Mouse (Mus musculus): ENCODE measurements around the gene Cntn1. TPM values are rescaled to one million over a fixed set of nuclear protein-coding genes. Genes with fewer than 3 reads are reported as not detected.

The Cntn1 gene
- polyA plus RNA-seq, 1 experiment from 2014 or later = 1.4 TPM

DNA sequence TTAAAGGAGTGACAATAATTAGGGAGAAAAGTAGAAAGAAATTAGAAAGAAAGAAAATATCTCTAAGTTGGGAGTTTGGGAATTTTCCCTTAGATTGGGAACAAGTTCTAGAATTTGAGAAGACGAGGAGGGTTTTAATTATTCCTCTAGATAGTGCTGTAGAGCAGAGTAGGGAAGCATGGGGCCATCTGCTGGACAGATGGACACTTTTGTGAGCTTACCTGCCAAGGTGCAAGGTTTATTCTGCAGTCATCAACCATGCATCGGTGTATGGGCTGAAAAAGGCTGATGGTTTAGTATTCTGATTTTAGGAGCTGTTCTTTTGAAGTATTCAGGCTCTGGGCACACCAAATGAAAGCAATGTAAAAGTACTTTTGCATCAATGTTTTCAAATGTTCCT, 124.8 kb downstream of the Cntn1 start:
- no peaks in the 10 kb centered on the region for H3K36me3 ChIP-seq (ENCODE audit: control insufficient read depth, insufficient read depth, low read length)
- no peaks in the 10 kb centered on the region for H3K4me1 ChIP-seq (replicated peaks; ENCODE audit: control insufficient read depth, insufficient read depth)
- DNase-seq (ENCODE audit: low spot score) (no peak), ATAC-seq (ENCODE audit: low FRiP score, low TSS enrichment) (no peak)
- no peak overlapping the region for H3K9ac ChIP-seq (ENCODE audit: low read length)
- H3K27me3 ChIP-seq (ENCODE audit: control insufficient read depth, insufficient read depth, low read length) = no peaks in the 10 kb centered on the region
- TF ChIP-seq CTCF (IDR thresholded peaks at IDR 0.05; ENCODE audit: low read depth) = no peak; the same call in 1 of the 2 replicates
- H3K4me3 ChIP-seq (ENCODE audit: low read depth, low read length) = no peak overlapping the region
- no peak overlapping the region for H3K27ac ChIP-seq (replicated peaks)
- no peaks in the 10 kb centered on the region for H3K9me3 ChIP-seq (ENCODE audit: control insufficient read depth, low read length)
- H3K4me2 ChIP-seq (replicated peaks; ENCODE audit: low read depth) = no peak overlapping the region
- 72% methylated on average over 2 of the region's 2 CpGs for WGBS

DNA sequence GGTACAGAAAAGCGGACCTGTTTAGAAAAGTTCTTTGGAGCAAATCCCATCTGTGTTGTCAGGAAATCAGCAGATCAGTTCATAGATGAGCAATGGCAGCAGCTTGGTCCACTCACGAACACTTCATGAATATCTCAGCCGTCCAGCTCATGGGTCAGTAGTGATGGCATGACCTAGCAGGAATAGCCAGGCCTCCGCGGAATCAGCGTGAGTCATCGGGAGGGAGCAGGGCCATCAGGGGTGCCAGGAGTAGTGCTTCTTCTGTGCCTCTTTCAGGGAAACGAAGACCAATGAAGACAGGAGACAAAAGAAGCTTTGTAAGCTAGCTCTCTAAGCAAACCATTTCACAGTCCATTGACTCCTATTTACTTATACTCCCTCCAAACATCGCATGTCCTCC, 126.4 kb downstream of the Cntn1 start:
- Histone ChIP-seq H3K36me3 (ENCODE audit: control insufficient read depth, insufficient read depth, low read length) (no peaks in the 10 kb centered on the region), H3K9ac (ENCODE audit: low read length) (no peak overlapping the region), H3K4me2 (replicated peaks; ENCODE audit: low read depth) (no peak overlapping the region), H3K4me1 (replicated peaks; ENCODE audit: control insufficient read depth, insufficient read depth) (no peaks in the 10 kb centered on the region), H3K27me3 (ENCODE audit: control insufficient read depth, insufficient read depth, low read length) (no peaks in the 10 kb centered on the region), H3K27ac (replicated peaks) (no peak overlapping the region), H3K9me3 (ENCODE audit: control insufficient read depth, low read length) (no peaks in the 10 kb centered on the region), H3K4me3 (ENCODE audit: low read depth, low read length) (no peak overlapping the region)
- no peak for DNase-seq (ENCODE audit: low spot score)
- no peak for ATAC-seq (ENCODE audit: low FRiP score, low TSS enrichment)
- no peak for TF ChIP-seq CTCF (IDR thresholded peaks at IDR 0.05; ENCODE audit: low read depth)
- no peak for TF ChIP-seq EP300 (optimal IDR thresholded peaks at IDR 0.05)
- WGBS = 78% methylated on average over 9 of the region's 9 CpGs

DNA sequence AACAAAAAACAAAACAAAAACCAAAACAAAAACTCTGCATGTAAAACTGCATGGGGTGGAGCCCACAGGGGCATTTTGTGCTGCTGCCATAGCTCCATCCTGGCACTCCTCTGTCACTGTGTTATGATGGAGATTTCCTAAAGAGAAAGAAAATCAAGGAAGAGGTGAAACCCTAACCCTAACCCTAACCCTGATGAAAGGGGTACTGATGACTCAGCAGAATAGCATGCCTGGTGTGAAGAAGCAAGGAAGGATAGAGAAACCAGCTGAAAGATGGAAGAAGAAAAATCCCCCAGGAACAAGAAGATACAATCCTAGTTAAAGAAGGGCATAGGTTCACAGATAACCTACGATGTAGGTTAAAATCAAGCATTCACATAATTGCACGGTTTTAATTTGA, 134.5 kb downstream of the Cntn1 start:
- H3K27ac ChIP-seq (replicated peaks) = no peak overlapping the region
- 88% methylated on average over 2 of the region's 2 CpGs for WGBS
- DNase-seq (ENCODE audit: low spot score) (no peak), ATAC-seq (ENCODE audit: low FRiP score, low TSS enrichment) (no peak)
- no peaks in the 10 kb centered on the region for H3K27me3 ChIP-seq (ENCODE audit: control insufficient read depth, insufficient read depth, low read length)
- H3K36me3 ChIP-seq (ENCODE audit: control insufficient read depth, insufficient read depth, low read length) = no peaks in the 10 kb centered on the region
- H3K4me3 ChIP-seq (ENCODE audit: low read depth, low read length) = no peak overlapping the region
- no peaks in the 10 kb centered on the region for H3K9me3 ChIP-seq (ENCODE audit: control insufficient read depth, low read length)
- H3K4me2 ChIP-seq (replicated peaks; ENCODE audit: low read depth) = no peak overlapping the region
- H3K9ac ChIP-seq (ENCODE audit: low read length) = no peak overlapping the region
- TF ChIP-seq EP300 (optimal IDR thresholded peaks at IDR 0.05) (no peak), CTCF (IDR thresholded peaks at IDR 0.05; ENCODE audit: low read depth) (no peak)
- no peaks in the 10 kb centered on the region for H3K4me1 ChIP-seq (replicated peaks; ENCODE audit: control insufficient read depth, insufficient read depth)

DNA sequence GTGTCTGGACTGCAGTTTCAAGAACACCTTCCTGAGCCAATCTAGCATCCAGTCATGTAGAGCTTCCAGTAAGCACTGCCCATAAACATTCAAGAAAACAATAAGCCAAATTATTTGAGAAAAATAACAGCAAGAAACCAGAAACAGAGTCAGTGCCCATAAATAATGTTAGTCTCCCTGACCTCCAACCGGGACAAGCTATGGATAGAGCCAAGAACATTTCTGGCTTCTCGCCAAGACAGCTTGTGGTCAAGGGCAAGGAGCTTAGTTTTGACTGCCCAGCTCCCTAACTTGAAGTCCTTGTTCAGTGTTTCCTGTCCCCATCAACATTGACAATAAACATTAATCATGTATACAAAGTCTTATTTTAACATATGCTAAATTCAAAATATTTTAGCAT, 139.0 kb downstream of the Cntn1 start:
- Histone ChIP-seq H3K36me3 (ENCODE audit: control insufficient read depth, insufficient read depth, low read length) (no peaks in the 10 kb centered on the region), H3K4me1 (replicated peaks; ENCODE audit: control insufficient read depth, insufficient read depth) (no peaks in the 10 kb centered on the region), H3K9ac (ENCODE audit: low read length) (no peak overlapping the region), H3K27me3 (ENCODE audit: control insufficient read depth, insufficient read depth, low read length) (no peaks in the 10 kb centered on the region), H3K4me3 (ENCODE audit: low read depth, low read length) (no peak overlapping the region), H3K4me2 (replicated peaks; ENCODE audit: low read depth) (no peak overlapping the region), H3K27ac (replicated peaks) (no peak overlapping the region), H3K9me3 (ENCODE audit: control insufficient read depth, low read length) (no peaks in the 10 kb centered on the region)
- ATAC-seq (ENCODE audit: low FRiP score, low TSS enrichment) (no peak), DNase-seq (ENCODE audit: low spot score) (no peak)
- TF ChIP-seq CTCF (IDR thresholded peaks at IDR 0.05; ENCODE audit: low read depth) = no peak
- no peak for TF ChIP-seq EP300 (optimal IDR thresholded peaks at IDR 0.05)
- 62% methylated on average over 2 of the region's 2 CpGs for WGBS

DNA sequence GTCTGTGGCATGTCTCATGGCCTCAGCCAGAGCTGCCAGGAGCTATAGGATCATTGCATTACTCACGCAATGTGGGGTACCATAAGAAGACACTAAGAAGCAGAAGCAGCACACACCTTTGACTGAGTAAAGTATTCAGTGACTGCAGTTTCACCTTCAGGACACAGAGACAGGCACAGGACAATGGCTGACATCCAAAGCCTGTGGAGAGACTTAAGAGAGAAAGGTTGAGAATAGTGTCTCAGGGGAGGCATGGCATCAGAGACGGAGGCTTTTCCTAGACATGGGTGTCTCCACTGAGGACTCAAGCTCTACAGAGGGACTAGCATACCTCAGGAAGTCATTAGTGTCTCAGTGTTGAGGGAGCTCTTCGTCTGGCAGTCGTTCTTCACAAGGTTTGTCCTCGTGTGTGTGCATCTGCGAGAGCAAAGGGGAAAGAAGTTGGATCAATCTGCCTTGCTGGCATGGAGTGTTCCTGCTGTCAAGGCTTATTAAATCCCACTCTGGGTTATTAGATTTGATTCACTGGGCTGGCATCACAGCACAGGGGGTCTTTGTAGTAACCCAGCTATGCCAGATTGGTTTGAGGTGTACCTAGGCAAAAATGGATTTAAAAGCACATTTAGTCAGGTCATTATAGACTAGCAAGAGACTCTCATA, 149.5 kb downstream of the Cntn1 start:
- no peak overlapping the region for H3K9ac ChIP-seq (ENCODE audit: low read length)
- no peak overlapping the region for H3K4me3 ChIP-seq (ENCODE audit: low read depth, low read length)

DNA sequence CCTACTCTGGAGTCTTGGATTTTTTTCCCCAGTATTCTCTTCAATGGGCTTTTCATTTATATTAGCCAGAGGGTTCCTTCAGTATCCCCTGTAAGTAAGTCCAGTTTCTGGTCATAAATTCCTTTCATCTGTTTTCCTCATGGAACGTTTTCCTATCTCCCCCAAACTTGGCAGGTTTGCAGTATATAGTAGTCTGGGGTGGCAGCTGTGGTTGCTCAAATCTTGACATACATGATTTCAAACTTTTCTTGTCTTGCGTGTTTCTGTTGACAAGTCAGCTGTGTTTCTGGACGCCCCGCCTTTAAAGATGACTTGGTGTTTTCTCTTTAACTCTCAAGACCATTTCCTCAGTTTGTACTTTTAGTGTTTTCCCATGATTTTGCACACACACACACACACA, 155.7 kb downstream of the Cntn1 start:
- H3K9ac ChIP-seq (ENCODE audit: low read length) = no peak overlapping the region
- H3K4me1 ChIP-seq (replicated peaks; ENCODE audit: control insufficient read depth, insufficient read depth) = no peaks in the 10 kb centered on the region
- no peaks in the 10 kb centered on the region for H3K27me3 ChIP-seq (ENCODE audit: control insufficient read depth, insufficient read depth, low read length)
- no peak for ATAC-seq (ENCODE audit: low FRiP score, low TSS enrichment)
- no peak for DNase-seq (ENCODE audit: low spot score)
- WGBS = 44% methylated on average over 4 of the region's 4 CpGs
- H3K36me3 ChIP-seq (ENCODE audit: control insufficient read depth, insufficient read depth, low read length) = no peaks in the 10 kb centered on the region
- no peak for TF ChIP-seq CTCF (IDR thresholded peaks at IDR 0.05; ENCODE audit: low read depth)
- H3K4me3 ChIP-seq (ENCODE audit: low read depth, low read length) = no peak overlapping the region
- no peak overlapping the region for H3K27ac ChIP-seq (replicated peaks)
- H3K9me3 ChIP-seq (ENCODE audit: control insufficient read depth, low read length) = no peaks in the 10 kb centered on the region
- H3K4me2 ChIP-seq (replicated peaks; ENCODE audit: low read depth) = no peak overlapping the region

More for the DNA sequence above, 149.5 kb downstream of the Cntn1 start:
- Histone ChIP-seq H3K27me3 (ENCODE audit: control insufficient read depth, insufficient read depth, low read length) (no peaks in the 10 kb centered on the region), H3K4me1 (replicated peaks; ENCODE audit: control insufficient read depth, insufficient read depth) (no peaks in the 10 kb centered on the region), H3K36me3 (ENCODE audit: control insufficient read depth, insufficient read depth, low read length) (no peaks in the 10 kb centered on the region), H3K27ac (replicated peaks) (no peak overlapping the region), H3K9me3 (ENCODE audit: control insufficient read depth, low read length) (no peaks in the 10 kb centered on the region), H3K4me2 (replicated peaks; ENCODE audit: low read depth) (no peak overlapping the region)
- 74% methylated on average over 6 of the region's 6 CpGs for WGBS
- ATAC-seq (ENCODE audit: low FRiP score, low TSS enrichment) (no peak), DNase-seq (ENCODE audit: low spot score) (no peak)
- TF ChIP-seq CTCF (IDR thresholded peaks at IDR 0.05; ENCODE audit: low read depth) (no peak), EP300 (optimal IDR thresholded peaks at IDR 0.05) (no peak)
